Comparison of ENCODE assay signal across 8 mouse cellular contexts in genomic region chr5:121848743-121849142, GRCm38 (mm10). TPM values are rescaled to one million over a fixed set of nuclear protein-coding genes. Genes with fewer than 3 reads are reported as not detected.
DNase-seq lines count a peak whose midpoint lies in the region; ATAC-seq and TF ChIP-seq lines count a peak whose summit lies in the region.

Gene Pheta1, plus strand, starts transcription at chr5:121848984.

- H3K4me3 ChIP-seq in lung, embryonic 15.5 days, result peak within 1 kb of the TSS; percentile 92
- H3K4me3 ChIP-seq in olfactory bulb, adult 2 months (ENCODE audit: insufficient read depth, low read depth, low read length), result peak within 1 kb of the TSS; percentile 97

- peaks cover 31% of the 10 kb centered on the region for H3K4me1 ChIP-seq in lung, embryonic 15.5 days
- peaks cover 32% of the 10 kb centered on the region for H3K4me1 ChIP-seq in olfactory bulb, adult 2 months (ENCODE audit: control insufficient read depth, insufficient read depth, low read length)

- H3K27me3 ChIP-seq in lung, embryonic 15.5 days, result peaks cover 9% of the 10 kb centered on the region; the same call in 1 of the 2 replicates

- H3K4me2 ChIP-seq in lung, embryonic 15.5 days, result peak within 1 kb of the TSS; percentile 90

- TF ChIP-seq CTCF in olfactory bulb, adult 2 months (IDR thresholded peaks at IDR 0.05; ENCODE audit: insufficient read depth, low read depth, low read length), result no peak

- under 1% methylated on average over 42 of the region's 42 CpGs for WGBS in lung, embryonic 15.5 days
- WGBS in olfactory bulb, adult 2 months, result under 1% methylated on average over 42 of the region's 42 CpGs

- H3K36me3 ChIP-seq in lung, embryonic 15.5 days, result peaks cover 21% of the 10 kb centered on the region

- peak; percentile 81 for TF ChIP-seq POLR2A in olfactory bulb, adult 2 months (IDR thresholded peaks at IDR 0.05; ENCODE audit: insufficient read depth, low read depth, low read length)

- H3K9ac ChIP-seq in lung, embryonic 15.5 days, result peak within 1 kb of the TSS; percentile 71

- peak; percentile 96 for DNase-seq in Muller cell, postnatal 12 days (ENCODE audit: inconsistent ontology term)
- DNase-seq in cerebellum, adult 9-10 months, result peak; percentile 94
- DNase-seq in layer of hippocampus, adult 9-10 months (ENCODE audit: low spot score), result peak; percentile 79
- DNase-seq in thymus, adult 18-20 months, result peak; percentile 81 to 82

- H3K27ac ChIP-seq in lung, embryonic 15.5 days, result peak within 1 kb of the TSS; percentile 89
- no peak within 1 kb of the TSS for H3K27ac ChIP-seq in olfactory bulb, adult 2 months (ENCODE audit: insufficient read depth, low read depth, low read length)

- H3K9me3 ChIP-seq in lung, embryonic 15.5 days, result no peaks in the 10 kb centered on the region

- peak; percentile 76 for ATAC-seq in frontal cortex, adult (ENCODE audit: low TSS enrichment)
- ATAC-seq in hematopoietic stem cell, adult 5-6 weeks (replicated peaks in 1 of 2; ENCODE audit: insufficient read depth in 1 of 2, low FRiP score in 2 of 2, low TSS enrichment in 1 of 2, low read depth in 1 of 2, poor library complexity in 2 of 2, severe bottlenecking in 2 of 2), result peak; percentile 70 to 79
- ATAC-seq in lung, embryonic 15.5 days (ENCODE audit: borderline replicate concordance, extremely low read depth, low FRiP score, low TSS enrichment), result peak; percentile 90

RNA-seq across cellular contexts. Expression of gene Pheta1, which starts in this region (rescaled TPM):
- 3.3 and 4.2 TPM in 2 replicates for total RNA-seq in hematopoietic stem cell, adult 5-6 weeks (2017)
- polyA plus RNA-seq in lung, embryonic 15.5 days (2015; fragmentation: Nextera tagmentation; extraction: Ambion mirVana), result 27.2 and 27.5 TPM in 2 replicates
- polyA plus RNA-seq in olfactory bulb, adult 2 months (2012; ENCODE audit: insufficient read depth, insufficient read length, low replicate concordance, missing spikeins), result not detected in 2 replicates

Comparison
In these comparisons a context has a peak if more than half of its experiments do, and no peak if none do; other contexts are left out.
1. RNA of gene Pheta1 (polyA plus RNA-seq): 27.2 to 27.5 TPM in lung, embryonic 15.5 days; not detected in olfactory bulb, adult 2 months; every median in the first group is over 10 times any median in the second.
2. Peak in every context shown above with its lines, with median percentiles within 50 percentile points of each other: DNase-seq and ATAC-seq.